Mouse (Mus musculus) hindbrain, embryonic 16.5 days (tissue): ENCODE data around the gene Ago3. TPM values are rescaled to one million over a fixed set of nuclear protein-coding genes. Genes with fewer than 3 reads are reported as not detected.

ENCODE experiments used
- ATAC-seq: fragments of 200-750 bp; cut with Nextera tagmentation; 2 replicates; pipeline ENCODE4 v1.8.0; 2017; ENCODE audit warnings: moderate TSS enrichment, moderate library complexity
- H3K27ac ChIP-seq: fragments of 300-500 bp; sonication (generic); 2 replicates; pipeline ENCODE4 v1.5.1; 2014; ENCODE audit warnings: low read depth, mild to moderate bottlenecking, control low read depth, low read length, moderate library complexity
- H3K27me3 ChIP-seq: fragments of 300-500 bp; sonication (generic); replicated peaks from 2 replicates; pipeline ENCODE4 v1.6.1; 2014; ENCODE audit warnings: low read length; ENCODE audit not compliant: control insufficient read depth, insufficient read depth
- H3K36me3 ChIP-seq: fragments of 300-500 bp; sonication (generic); 2 replicates; pipeline ENCODE4 v1.6.1; 2014; ENCODE audit warnings: mild to moderate bottlenecking, low read length, moderate library complexity, mixed read lengths; ENCODE audit not compliant: control insufficient read depth, insufficient read depth
- H3K4me1 ChIP-seq: fragments of 300-500 bp; sonication (generic); 2 replicates; pipeline ENCODE4 v1.6.1; 2014; ENCODE audit warnings: low read depth, low read length; ENCODE audit not compliant: control insufficient read depth, insufficient read depth
- H3K4me2 ChIP-seq: fragments of 300-500 bp; sonication (generic); 2 replicates; pipeline ENCODE4 v1.6.1; 2014; ENCODE audit warnings: mild to moderate bottlenecking, low read length, control low read depth, moderate library complexity
- H3K4me3 ChIP-seq: fragments of 300-500 bp; sonication (generic); 2 replicates; pipeline ENCODE4 v1.5.1; 2014; ENCODE audit warnings: mild to moderate bottlenecking, low read length, control low read depth, moderate library complexity
- H3K9ac ChIP-seq: fragments of 300-500 bp; sonication (generic); 2 replicates; pipeline ENCODE4 v1.6.1; 2014; ENCODE audit warnings: low read depth, mild to moderate bottlenecking, control low read depth, low read length, moderate library complexity
- H3K9me3 ChIP-seq: fragments of 300-500 bp; sonication (generic); 2 replicates; pipeline ENCODE4 v1.6.1; 2014; ENCODE audit warnings: mild to moderate bottlenecking, low read length, moderate library complexity; ENCODE audit not compliant: control insufficient read depth
- WGBS: fragments of 180-500 bp; shearing (Covaris S2); extraction: QIAGEN DNeasy Blood & Tissue Kit; methylation state at CpG from one replicate; pipeline ENCODE4 v1.1.7; 2014; 5-methylcytosine and 5-hydroxymethylcytosine counted together
- polyA plus RNA-seq: library from polyadenylated mRNA; unstranded; fragments of >200 nt; fragmentation: Nextera tagmentation; extraction: Ambion mirVana; gene quantifications from 2 replicates; pipeline ENCODE4 v1.2.1, GENCODE M21; 2015

Ago3 gene
- polyA plus RNA-seq, 1 experiment from 2014 or later, result 12.4 TPM

GRCm38 (mm10) chr4:126464189-126464891 lies 35.0 kb upstream of the Ago3 start:
- Histone ChIP-seq H3K9ac (no peak overlapping the region; the same call in 1 of the 2 replicates), H3K4me3 (no peak overlapping the region), H3K27me3 (no peaks in the 10 kb centered on the region), H3K36me3 (peaks cover 9% of the 10 kb centered on the region), H3K9me3 (no peaks in the 10 kb centered on the region), H3K4me2 (peak overlapping the region; percentile 70), H3K27ac (peak overlapping the region; percentile 58; the same call in 1 of the 2 replicates), H3K4me1 (peaks cover 40% of the 10 kb centered on the region)
- WGBS, result 15% methylated on average over 4 of the region's 4 CpGs
- no peak for ATAC-seq

GRCm38 (mm10) chr4:126455441-126455840 lies 26.1 kb upstream of the Ago3 start:
- no peak overlapping the region for H3K4me3 ChIP-seq
- WGBS, result 90% methylated on average over 7 of the region's 7 CpGs
- H3K27ac ChIP-seq, result no peak overlapping the region
- H3K27me3 ChIP-seq, result no peaks in the 10 kb centered on the region
- H3K9me3 ChIP-seq, result no peaks in the 10 kb centered on the region
- H3K9ac ChIP-seq, result no peak overlapping the region
- no peak for ATAC-seq
- H3K36me3 ChIP-seq, result peaks cover 39% of the 10 kb centered on the region
- no peak overlapping the region for H3K4me2 ChIP-seq
- no peaks in the 10 kb centered on the region for H3K4me1 ChIP-seq

DNA sequence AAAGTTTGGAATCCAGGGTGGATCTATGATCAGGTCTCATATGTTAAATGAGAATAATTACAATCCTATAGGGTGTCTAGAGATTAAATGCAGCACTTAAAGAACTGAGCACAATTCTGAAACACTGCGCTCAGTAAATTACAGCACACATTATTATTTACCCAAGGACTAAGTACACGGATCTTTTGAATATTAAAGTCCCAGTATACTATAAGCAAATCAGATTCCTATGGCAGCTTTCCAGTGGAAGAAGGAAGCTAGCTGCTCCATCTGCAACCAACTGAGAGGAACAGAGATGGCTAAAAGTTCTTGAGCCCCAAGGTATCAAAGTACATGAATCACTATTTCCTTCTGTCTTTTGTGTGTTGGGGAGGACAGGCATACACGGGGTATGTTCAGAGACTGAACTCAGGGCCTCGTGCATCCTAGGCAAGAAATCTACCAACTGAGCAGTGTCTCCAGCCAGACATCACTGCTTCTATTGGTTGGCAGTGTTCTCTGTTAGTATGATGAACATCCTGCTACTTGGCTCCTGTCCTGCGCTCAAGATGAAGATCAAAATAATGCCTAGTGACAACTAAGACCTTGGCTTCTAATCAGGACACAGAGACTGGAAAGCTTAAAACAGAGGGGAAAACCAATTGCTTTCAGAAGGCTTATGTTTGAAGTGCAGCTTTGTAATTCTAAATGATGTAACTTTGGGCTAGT lies 25.3 kb upstream of the Ago3 start:
- ATAC-seq, result no peak
- WGBS, result 95% methylated on average over 5 of the region's 5 CpGs
- H3K4me3 ChIP-seq, result no peak overlapping the region

DNA sequence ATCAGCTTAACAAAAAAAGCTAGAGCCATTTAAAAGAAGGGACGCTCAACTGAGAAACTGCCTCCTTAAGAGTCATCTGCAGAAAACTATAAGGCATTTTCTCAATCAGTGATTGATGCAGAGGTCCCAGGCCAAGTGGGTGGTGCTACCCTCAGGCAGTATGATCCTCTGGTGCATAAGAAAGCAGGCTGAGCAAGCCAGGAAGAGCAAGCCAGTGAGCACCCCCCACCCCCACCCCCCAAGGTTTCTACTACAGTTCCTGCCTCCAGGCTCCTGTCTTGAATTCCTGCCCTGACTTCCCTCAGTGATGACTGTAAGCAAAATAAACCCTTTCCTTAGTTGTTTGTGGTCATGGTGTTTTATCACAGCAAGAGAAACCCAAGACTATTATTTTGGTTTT lies 20.9 kb upstream of the Ago3 start:
- Histone ChIP-seq H3K36me3 (peaks cover 31% of the 10 kb centered on the region), H3K4me3 (no peak overlapping the region), H3K4me2 (no peak overlapping the region), H3K9me3 (no peaks in the 10 kb centered on the region), H3K27me3 (no peaks in the 10 kb centered on the region), H3K9ac (no peak overlapping the region), H3K4me1 (no peaks in the 10 kb centered on the region), H3K27ac (no peak overlapping the region)
- ATAC-seq, result no peak
- WGBS, result 82% methylated on average over 1 of the region's 1 CpGs

More for the DNA sequence above, 25.3 kb upstream of the Ago3 start:
- no peaks in the 10 kb centered on the region for H3K4me1 ChIP-seq
- no peak overlapping the region for H3K4me2 ChIP-seq
- H3K9me3 ChIP-seq, result no peaks in the 10 kb centered on the region
- peaks cover 33% of the 10 kb centered on the region for H3K36me3 ChIP-seq
- no peak overlapping the region for H3K27ac ChIP-seq
- no peak overlapping the region for H3K9ac ChIP-seq
- H3K27me3 ChIP-seq, result no peaks in the 10 kb centered on the region

GRCm38 (mm10) chr4:126447126-126447525 lies 17.8 kb upstream of the Ago3 start:
- Histone ChIP-seq H3K4me2 (no peak overlapping the region), H3K9ac (no peak overlapping the region), H3K4me1 (no peaks in the 10 kb centered on the region), H3K4me3 (no peak overlapping the region), H3K36me3 (peaks cover 20% of the 10 kb centered on the region), H3K9me3 (no peaks in the 10 kb centered on the region), H3K27me3 (no peaks in the 10 kb centered on the region), H3K27ac (no peak overlapping the region)
- ATAC-seq, result no peak
- 90% methylated on average over 7 of the region's 7 CpGs for WGBS

GRCm38 (mm10) chr4:126444528-126444927 lies 15.2 kb upstream of the Ago3 start:
- H3K27me3 ChIP-seq, result no peaks in the 10 kb centered on the region
- 77% methylated on average over 3 of the region's 3 CpGs for WGBS
- ATAC-seq, result no peak

GRCm38 (mm10) chr4:126438261-126438660 lies 8.9 kb upstream of the Ago3 start:
- Histone ChIP-seq H3K27ac (no peak overlapping the region), H3K36me3 (peaks cover 32% of the 10 kb centered on the region), H3K9me3 (no peaks in the 10 kb centered on the region), H3K4me2 (no peak overlapping the region), H3K9ac (no peak overlapping the region), H3K4me3 (no peak overlapping the region), H3K4me1 (no peaks in the 10 kb centered on the region; the same call in 1 of the 2 replicates), H3K27me3 (no peaks in the 10 kb centered on the region)
- ATAC-seq, result no peak
- WGBS, result 88% methylated on average over 5 of the region's 5 CpGs

More at GRCm38 (mm10) chr4:126444528-126444927, 15.2 kb upstream of the Ago3 start:
- no peaks in the 10 kb centered on the region for H3K9me3 ChIP-seq
- no peak overlapping the region for H3K9ac ChIP-seq
- H3K4me3 ChIP-seq, result no peak overlapping the region
- H3K4me2 ChIP-seq, result no peak overlapping the region
- H3K4me1 ChIP-seq, result no peaks in the 10 kb centered on the region
- H3K36me3 ChIP-seq, result peaks cover 29% of the 10 kb centered on the region
- H3K27ac ChIP-seq, result no peak overlapping the region

- H3K27me3 ChIP-seq, result no peaks in the 10 kb centered on the region
- peak overlapping the region; percentile 64 for H3K27ac ChIP-seq
- no peak overlapping the region for H3K4me3 ChIP-seq
- no peak overlapping the region; the same call in 1 of the 2 replicates for H3K9ac ChIP-seq
- H3K4me2 ChIP-seq, result no peak overlapping the region
- WGBS, result 42% methylated on average over 2 of the region's 2 CpGs
- H3K36me3 ChIP-seq, result peaks cover 25% of the 10 kb centered on the region
- H3K4me1 ChIP-seq, result no peaks in the 10 kb centered on the region; the same call in 1 of the 2 replicates
- H3K9me3 ChIP-seq, result no peaks in the 10 kb centered on the region
- ATAC-seq, result peak; percentile 88
These were observed 6.9 kb upstream of the Ago3 start for GRCm38 (mm10) chr4:126436268-126436667.

- no peak for ATAC-seq
- Histone ChIP-seq H3K36me3 (peaks cover 14% of the 10 kb centered on the region), H3K4me1 (no peaks in the 10 kb centered on the region; the same call in 1 of the 2 replicates), H3K4me3 (no peak overlapping the region), H3K9ac (no peak overlapping the region), H3K27ac (no peak overlapping the region), H3K4me2 (no peak overlapping the region), H3K27me3 (no peaks in the 10 kb centered on the region), H3K9me3 (no peaks in the 10 kb centered on the region)
- WGBS, result 88% methylated on average over 2 of the region's 2 CpGs
These were observed 4.7 kb upstream of the Ago3 start for GRCm38 (mm10) chr4:126434094-126434493.
